Mouse (Mus musculus): Measurements from ENCODE around the gene Gvin1. TPM values are rescaled to one million over a fixed set of nuclear protein-coding genes. Genes with fewer than 3 reads are reported as not detected.
"Not testable (repeated sequence)": the region's sequence is repeated elsewhere in the genome, so short reads cannot be mapped to it uniquely, and the experiment has no call there.

Gvin1 gene
- total and polyA plus RNA-seq, 3 experiments: not detected

- not testable (repeated sequence) for H3K4me1 ChIP-seq (ENCODE audit: control insufficient read depth in 1 of 2, insufficient read depth in 2 of 2, low read length in 2 of 2); H3K79me2 ChIP-seq (ENCODE audit: control insufficient read depth, insufficient read depth, low read length, poor library complexity); H3K36me3 ChIP-seq (ENCODE audit: control insufficient read depth in 1 of 2, insufficient read depth in 2 of 2, low read length in 2 of 2); H3K9me3 ChIP-seq (replicated peaks; ENCODE audit: insufficient read depth, low read length); DNase-seq (ENCODE audit: low read depth, low spot score); H3K9ac ChIP-seq (ENCODE audit: control insufficient read depth, low read depth, low read length, poor library complexity, severe bottlenecking); H3K27me3 ChIP-seq (ENCODE audit: control insufficient read depth in 1 of 2, insufficient read depth in 2 of 2, low read length in 2 of 2); H3K4me3 ChIP-seq (ENCODE audit: control insufficient read depth in 1 of 2, insufficient read depth in 1 of 2, low read depth in 2 of 2, low read length in 2 of 2); H3K27ac ChIP-seq (ENCODE audit: control insufficient read depth, low read depth, low read length)
These were observed 69.9 kb downstream of the Gvin1 start for GRCm38 (mm10) chr7:106145013-106145754.

- H3K79me2 ChIP-seq (ENCODE audit: control insufficient read depth, insufficient read depth, low read length, poor library complexity); H3K4me3 ChIP-seq (ENCODE audit: control insufficient read depth in 1 of 2, insufficient read depth in 1 of 2, low read depth in 2 of 2, low read length in 2 of 2): not testable (repeated sequence)
These were observed 73.8 kb downstream of the Gvin1 start for GRCm38 (mm10) chr7:106141128-106141895.

GRCm38 (mm10) chr7:106117090-106117948 is 97.8 kb downstream of the Gvin1 start:
- not testable (repeated sequence) for H3K9ac ChIP-seq (ENCODE audit: control insufficient read depth, low read depth, low read length, poor library complexity, severe bottlenecking); H3K27me3 ChIP-seq (ENCODE audit: control insufficient read depth in 1 of 2, insufficient read depth in 2 of 2, low read length in 2 of 2); H3K79me2 ChIP-seq (ENCODE audit: control insufficient read depth, insufficient read depth, low read length, poor library complexity); DNase-seq (ENCODE audit: low read depth, low spot score); H3K9me3 ChIP-seq (replicated peaks; ENCODE audit: insufficient read depth, low read length); H3K4me3 ChIP-seq (ENCODE audit: control insufficient read depth in 1 of 2, insufficient read depth in 1 of 2, low read depth in 2 of 2, low read length in 2 of 2); H3K36me3 ChIP-seq (ENCODE audit: control insufficient read depth in 1 of 2, insufficient read depth in 2 of 2, low read length in 2 of 2); H3K4me1 ChIP-seq (ENCODE audit: control insufficient read depth in 1 of 2, insufficient read depth in 2 of 2, low read length in 2 of 2); H3K27ac ChIP-seq (ENCODE audit: control insufficient read depth, low read depth, low read length)

More at GRCm38 (mm10) chr7:106141128-106141895, 73.8 kb downstream of the Gvin1 start:
- not testable (repeated sequence) for H3K4me1 ChIP-seq (ENCODE audit: control insufficient read depth in 1 of 2, insufficient read depth in 2 of 2, low read length in 2 of 2); H3K36me3 ChIP-seq (ENCODE audit: control insufficient read depth in 1 of 2, insufficient read depth in 2 of 2, low read length in 2 of 2); DNase-seq (ENCODE audit: low read depth, low spot score); H3K27me3 ChIP-seq (ENCODE audit: control insufficient read depth in 1 of 2, insufficient read depth in 2 of 2, low read length in 2 of 2); H3K9ac ChIP-seq (ENCODE audit: control insufficient read depth, low read depth, low read length, poor library complexity, severe bottlenecking); H3K27ac ChIP-seq (ENCODE audit: control insufficient read depth, low read depth, low read length); H3K9me3 ChIP-seq (replicated peaks; ENCODE audit: insufficient read depth, low read length)

Data from MEL (cell line).